Mouse (Mus musculus) E14TG2a.4 (cell line): ENCODE measurements around the gene Xlr5a.
"Not testable (repeated sequence)": the region's sequence is repeated elsewhere in the genome, so short reads cannot be mapped to it uniquely, and the experiment has no call there.

Source experiments
- H3K27me3 ChIP-seq: 2 replicates; pipeline ENCODE4 v1.6.1; 2014; ENCODE audit warnings: low read length, control low read depth; ENCODE audit not compliant: insufficient read depth
- H3K36me3 ChIP-seq: 2 replicates; pipeline ENCODE4 v1.6.1; 2014; ENCODE audit warnings: low read length, control low read depth; ENCODE audit not compliant: insufficient read depth
- H3K4me1 ChIP-seq: replicated peaks from 2 replicates; pipeline ENCODE4 v1.6.1; 2014; ENCODE audit warnings: low read depth, low read length, control low read depth
- H3K4me3 ChIP-seq: replicated peaks from 2 replicates; pipeline ENCODE4 v1.5.1; 2014; ENCODE audit warnings: mild to moderate bottlenecking, low read length
- H3K9me3 ChIP-seq: 2 replicates; pipeline ENCODE4 v1.6.1; 2014; ENCODE audit warnings: low read length, control low read depth
- CTCF ChIP-seq: conservative IDR thresholded peaks from 2 replicates; pipeline ENCODE4 v1.5.1; 2014; ENCODE audit warnings: low read length
- NANOG ChIP-seq: IDR thresholded peaks from 2 replicates; pipeline ENCODE4 v1.6.1; 2014; ENCODE audit warnings: borderline replicate concordance, low read length, mixed read lengths
- POU5F1 ChIP-seq: IDR thresholded peaks from 2 replicates; pipeline ENCODE4 v1.6.1; 2014; ENCODE audit warnings: low read length, borderline replicate concordance

Xlr5a gene

GRCm38 (mm10) chrX:73242821-73243325 is 49.9 kb downstream of the Xlr5a start, which contains the start of gene Xlr4c:
Gene Xlr4c, minus strand, starts transcription at chrX:73243130.
- not testable (repeated sequence) for H3K9me3 ChIP-seq, H3K27me3 ChIP-seq, H3K4me1 ChIP-seq, H3K36me3 ChIP-seq, H3K4me3 ChIP-seq

DNA sequence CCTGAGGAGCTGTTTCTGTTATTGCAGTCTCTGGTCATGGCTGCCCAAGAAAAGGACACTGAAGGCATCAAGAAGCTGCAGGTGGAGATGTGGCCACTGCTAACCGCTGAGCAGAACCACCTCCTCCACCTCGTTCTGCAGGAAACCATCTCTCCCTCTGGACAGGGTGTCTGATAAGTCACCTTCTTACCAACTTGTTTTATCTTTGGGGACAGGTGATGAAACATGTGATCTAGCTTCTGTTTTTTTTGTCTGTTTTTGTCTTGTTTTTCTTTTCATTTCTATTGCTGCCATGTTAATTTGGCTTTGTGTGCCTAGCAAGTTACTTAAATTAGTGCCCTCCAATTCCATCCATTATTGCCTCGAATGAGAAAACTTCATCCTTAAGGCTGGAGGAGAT is 63.5 kb downstream of the Xlr5a start:
- no peaks in the 10 kb centered on the region for H3K27me3 ChIP-seq
- H3K4me3 ChIP-seq, result peak overlapping the region; percentile 82
- H3K9me3 ChIP-seq, result no peaks in the 10 kb centered on the region
- TF ChIP-seq NANOG, result no peak
- TF ChIP-seq CTCF, result no peak
- no peak for TF ChIP-seq POU5F1
- H3K4me1 ChIP-seq, result no peaks in the 10 kb centered on the region
- H3K36me3 ChIP-seq, result no peaks in the 10 kb centered on the region

DNA sequence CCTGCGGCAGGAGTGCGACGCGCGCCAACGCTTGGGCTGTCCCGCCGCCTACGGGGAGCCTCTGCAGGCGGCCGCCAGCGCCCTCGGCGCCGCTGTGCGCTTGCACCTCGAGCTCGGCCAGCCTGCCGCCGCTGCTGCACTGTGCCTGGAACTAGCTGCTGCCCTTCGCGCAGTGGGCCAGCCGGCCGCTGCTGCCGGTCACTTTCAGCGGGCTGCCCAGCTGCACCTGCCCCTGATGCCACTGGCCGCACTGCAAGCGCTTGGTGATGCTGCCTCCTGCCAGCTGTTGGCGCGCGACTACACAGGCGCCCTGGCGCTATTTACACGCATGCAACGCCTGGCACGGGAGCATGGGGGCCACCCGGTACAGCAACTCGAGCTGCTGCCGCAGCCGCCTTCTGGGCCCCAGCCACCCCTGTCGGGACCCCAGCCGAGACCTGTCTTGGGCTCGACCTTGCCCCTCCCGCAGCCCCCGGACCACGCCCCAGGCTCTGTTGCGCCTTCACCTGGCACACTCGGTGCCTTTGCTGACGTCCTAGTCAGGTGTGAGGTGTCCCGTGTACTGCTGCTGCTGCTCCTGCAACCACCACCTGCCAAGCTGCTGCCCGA is 64.1 kb downstream of the Xlr5a start:
- Histone ChIP-seq H3K4me3 (peak overlapping the region; percentile 82), H3K27me3 (no peaks in the 10 kb centered on the region), H3K9me3 (no peaks in the 10 kb centered on the region), H3K4me1 (no peaks in the 10 kb centered on the region), H3K36me3 (no peaks in the 10 kb centered on the region)
- TF ChIP-seq POU5F1, result no peak
- no peak for TF ChIP-seq NANOG
- no peak for TF ChIP-seq CTCF

- TF ChIP-seq CTCF, result no peak
- H3K4me1 ChIP-seq, result no peaks in the 10 kb centered on the region
Measured at GRCm38 (mm10) chrX:73227914-73228605, 64.7 kb downstream of the Xlr5a start, which contains the start of gene F8a. Gene F8a, plus strand, starts transcription at chrX:73228291.

DNA sequence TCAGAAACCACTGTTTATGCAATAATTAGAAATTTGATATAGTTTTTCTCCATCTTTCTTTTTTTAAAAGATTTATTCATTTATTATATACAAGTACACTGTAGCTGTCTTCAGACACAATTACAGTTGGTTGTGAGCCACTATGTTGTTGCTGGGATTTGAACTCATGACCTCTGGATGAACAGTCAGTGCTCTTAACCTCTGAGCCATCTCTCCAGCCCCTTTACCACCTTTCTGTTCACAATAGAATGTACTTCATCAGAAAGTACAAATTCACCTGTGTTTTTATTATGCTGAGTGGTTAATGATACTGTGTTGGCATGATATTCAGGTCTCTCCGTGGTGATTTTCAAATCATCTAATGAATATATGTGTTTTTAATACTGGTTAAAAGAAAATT is 67.4 kb downstream of the Xlr5a start:
- Histone ChIP-seq H3K9me3 (no peaks in the 10 kb centered on the region), H3K36me3 (no peaks in the 10 kb centered on the region), H3K4me1 (no peaks in the 10 kb centered on the region), H3K27me3 (no peaks in the 10 kb centered on the region), H3K4me3 (no peak overlapping the region)
- TF ChIP-seq CTCF, result no peak
- TF ChIP-seq POU5F1, result no peak
- TF ChIP-seq NANOG, result no peak

More at GRCm38 (mm10) chrX:73227914-73228605, 64.7 kb downstream of the Xlr5a start, which contains the start of gene F8a:
- Histone ChIP-seq H3K27me3 (no peaks in the 10 kb centered on the region), H3K36me3 (no peaks in the 10 kb centered on the region), H3K9me3 (no peaks in the 10 kb centered on the region), H3K4me3 (peak within 1 kb of the TSS; percentile 82)

DNA sequence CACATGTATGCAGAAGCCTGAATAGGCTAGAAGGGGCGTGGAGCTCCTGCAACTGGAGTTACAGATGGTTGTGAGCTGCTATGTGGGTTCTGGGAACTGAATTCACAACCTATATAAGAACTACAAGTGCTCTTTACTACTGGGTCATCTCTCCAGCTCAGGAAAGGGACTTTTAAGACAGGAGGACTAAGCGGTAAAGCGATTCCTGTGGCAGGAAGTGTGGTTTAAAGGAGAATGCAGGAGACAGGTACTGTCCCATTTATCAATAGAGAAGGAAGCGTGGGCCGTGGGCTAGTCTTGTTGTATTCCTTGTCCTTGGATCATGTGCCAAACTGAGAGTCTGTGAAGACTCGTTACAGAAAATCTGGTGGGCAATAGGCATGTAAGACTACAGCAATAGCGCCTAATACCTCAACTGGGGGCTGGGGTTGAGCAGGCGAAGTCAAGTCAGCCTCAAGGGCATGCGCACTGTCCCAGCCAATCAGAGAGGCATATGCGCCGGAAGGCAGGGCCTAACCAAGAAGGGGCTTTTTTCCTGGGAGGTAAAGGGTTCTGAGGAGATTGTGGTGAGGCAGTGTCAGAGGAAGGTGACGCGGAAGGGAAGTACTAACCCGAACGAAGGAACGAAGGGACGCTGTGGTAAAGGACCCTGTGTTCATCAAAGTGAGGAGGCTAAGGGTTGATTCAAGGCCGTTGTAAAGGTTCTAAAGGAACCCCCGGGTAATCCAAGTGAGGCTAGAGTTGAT is 78.8 kb downstream of the Xlr5a start, which contains the start of gene Xlr4b:
Gene Xlr4b, plus strand, starts transcription at position 515 of the 746 bp plus-strand sequence.
- H3K36me3 ChIP-seq, H3K4me3 ChIP-seq, H3K9me3 ChIP-seq, H3K27me3 ChIP-seq, H3K4me1 ChIP-seq: not testable (repeated sequence)

GRCm38 (mm10) chrX:73191934-73192333 is 100.8 kb downstream of the Xlr5a start, which contains the start of gene Xlr3b:
Gene Xlr3b, plus strand, starts transcription at chrX:73192207.
- H3K4me3 ChIP-seq, H3K27me3 ChIP-seq, H3K4me1 ChIP-seq, H3K9me3 ChIP-seq, H3K36me3 ChIP-seq: not testable (repeated sequence)

GRCm38 (mm10) chrX:73176889-73177288 is 115.9 kb downstream of the Xlr5a start, which contains the start of gene Spin2d:
Gene Spin2d, minus strand, starts transcription at chrX:73176989.
- not testable (repeated sequence) for H3K4me1 ChIP-seq, H3K27me3 ChIP-seq, H3K36me3 ChIP-seq, H3K4me3 ChIP-seq, H3K9me3 ChIP-seq

GRCm38 (mm10) chrX:73149350-73149749 is 143.4 kb downstream of the Xlr5a start, which contains the start of gene DXBay18:
Gene DXBay18, minus strand, starts transcription at chrX:73149450.
- H3K36me3 ChIP-seq, H3K9me3 ChIP-seq, H3K4me1 ChIP-seq, H3K27me3 ChIP-seq, H3K4me3 ChIP-seq: not testable (repeated sequence)

DNA sequence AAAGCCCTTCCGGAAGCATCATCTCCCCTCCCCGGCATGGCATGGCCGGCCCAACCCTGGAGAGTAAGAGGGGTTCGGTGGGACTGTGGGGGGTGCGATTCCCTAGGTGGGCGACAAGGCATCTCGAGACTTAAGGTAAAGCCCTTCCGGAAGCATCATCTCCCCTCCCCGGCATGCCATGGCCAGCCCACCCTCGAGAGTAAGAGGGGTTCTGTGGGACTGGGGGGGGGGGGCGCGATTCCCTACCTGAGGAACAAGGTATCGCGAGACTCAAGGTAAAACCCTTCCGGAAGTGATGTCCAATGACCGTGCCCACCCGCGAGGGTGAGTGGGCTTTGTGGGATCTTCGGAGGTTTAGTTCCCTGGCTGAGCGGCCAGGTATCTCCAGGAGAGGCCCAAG is 144.3 kb downstream of the Xlr5a start, which contains the start of gene Xlr5b:
Gene Xlr5b, plus strand, starts transcription at position 301 of the 400 bp plus-strand sequence.
- not testable (repeated sequence) for H3K4me1 ChIP-seq, H3K9me3 ChIP-seq, H3K27me3 ChIP-seq, H3K4me3 ChIP-seq, H3K36me3 ChIP-seq

DNA sequence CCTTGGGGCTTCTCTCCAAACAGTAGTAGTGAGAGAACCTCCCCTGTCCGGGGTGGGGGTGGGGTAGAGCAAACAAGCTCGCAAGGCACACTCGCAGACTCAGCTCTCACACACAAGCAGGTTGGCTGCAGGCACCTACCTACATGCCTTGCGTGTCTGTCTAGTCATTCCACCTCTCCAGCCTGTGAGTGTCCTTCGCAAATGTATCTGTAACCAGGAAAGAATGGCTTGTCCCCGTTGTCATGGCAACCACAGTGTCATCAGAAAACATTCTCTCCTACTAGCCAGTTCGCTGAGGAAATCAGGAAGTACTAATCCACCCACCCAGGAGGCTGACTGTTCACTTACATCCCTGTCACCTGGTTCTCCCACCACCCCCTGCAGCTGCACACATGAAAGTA is 149.6 kb downstream of the Xlr5a start:
- not testable (repeated sequence) for H3K27me3 ChIP-seq, H3K36me3 ChIP-seq, H3K4me1 ChIP-seq, H3K9me3 ChIP-seq, H3K4me3 ChIP-seq

DNA sequence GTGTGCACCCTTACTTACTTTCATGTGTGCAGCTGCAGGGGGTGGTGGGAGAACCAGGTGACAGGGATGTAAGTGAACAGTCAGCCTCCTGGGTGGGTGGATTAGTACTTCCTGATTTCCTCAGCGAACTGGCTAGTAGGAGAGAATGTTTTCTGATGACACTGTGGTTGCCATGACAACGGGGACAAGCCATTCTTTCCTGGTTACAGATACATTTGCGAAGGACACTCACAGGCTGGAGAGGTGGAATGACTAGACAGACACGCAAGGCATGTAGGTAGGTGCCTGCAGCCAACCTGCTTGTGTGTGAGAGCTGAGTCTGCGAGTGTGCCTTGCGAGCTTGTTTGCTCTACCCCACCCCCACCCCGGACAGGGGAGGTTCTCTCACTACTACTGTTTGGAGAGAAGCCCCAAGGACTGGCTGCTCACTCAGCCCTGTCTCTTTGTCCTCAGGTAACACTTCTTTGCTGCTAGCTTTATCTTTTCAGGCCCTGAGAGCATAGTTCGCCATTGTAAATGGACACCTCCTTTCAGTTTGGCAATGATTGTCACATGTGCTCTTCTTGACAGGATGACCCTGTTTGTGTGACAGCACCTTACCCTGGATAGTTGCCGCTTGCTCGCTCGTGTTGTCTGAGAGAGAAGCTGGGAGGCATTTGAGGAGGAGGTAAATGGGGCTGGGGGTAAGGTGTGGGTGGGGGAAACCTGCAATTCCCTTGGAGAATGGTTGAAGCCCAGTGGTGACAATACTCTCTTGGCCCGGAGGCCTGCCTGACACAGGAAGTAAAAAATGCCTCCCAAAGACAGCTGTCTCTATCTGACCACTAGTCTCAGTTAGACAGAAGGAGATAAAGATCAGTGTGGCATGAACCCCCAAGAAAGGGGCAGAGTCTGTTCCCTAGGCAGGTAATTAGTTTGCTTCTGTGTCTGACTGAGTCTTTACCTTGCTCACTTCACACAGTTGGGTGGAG is 169.6 kb downstream of the Xlr5a start:
- not testable (repeated sequence) for H3K36me3 ChIP-seq, H3K9me3 ChIP-seq, H3K27me3 ChIP-seq, H3K4me1 ChIP-seq, H3K4me3 ChIP-seq
